Mouse (Mus musculus) liver, embryonic 14 days (tissue): ENCODE measurements around the gene Gm8906. TPM values are rescaled to one million over a fixed set of nuclear protein-coding genes. Genes with fewer than 3 reads are reported as not detected.

Experiments used
- polyA plus RNA-seq: library from polyadenylated mRNA; depleted of rRNA; stranded (reverse); fragments of >200 nt; gene quantifications from 2 replicates; pipeline ENCODE4 v1.2.3, GENCODE M21; 2012; rRNA removed

Gene Gm8906
- not detected in 2 replicates for polyA plus RNA-seq

DNA sequence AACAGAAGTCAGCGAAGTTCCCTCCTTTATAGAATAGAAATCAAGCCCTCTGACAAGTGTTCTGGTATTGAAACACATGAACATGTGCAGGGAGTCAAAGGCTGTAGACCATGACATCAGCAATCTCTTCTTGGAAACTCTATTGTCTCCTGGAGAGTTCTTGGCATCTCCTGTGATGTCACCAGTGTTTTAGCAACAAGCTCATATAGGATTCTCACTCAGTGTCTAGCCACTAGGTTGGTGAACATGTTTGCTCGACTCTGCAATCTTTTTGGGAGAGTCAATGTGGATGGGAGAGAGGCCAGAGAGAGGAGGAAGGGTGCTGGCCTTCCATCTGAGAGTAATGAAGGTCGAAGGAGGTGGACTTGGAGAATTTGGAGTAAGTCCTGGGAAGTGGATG is at the start of gene Gm8906:
TSS of gene Gm8906 (plus strand) at position 301 of the 400 bp plus-strand sequence.

Other genes with a start within 250 kb of the Gm8906 start
- gene Gm8890, start 246.7 kb upstream of the Gm8906 start, polyA plus RNA-seq = not detected in 2 replicates
- not detected in 2 replicates for gene Speer1, start 161.2 kb upstream of the Gm8906 start, polyA plus RNA-seq
- gene Gm8897, start 86.3 kb upstream of the Gm8906 start, polyA plus RNA-seq = not detected in 2 replicates
- not detected in 2 replicates for gene Gm6460, start 92.2 kb downstream of the Gm8906 start, polyA plus RNA-seq
- not detected in 2 replicates for gene Gm8922, start 179.3 kb downstream of the Gm8906 start, polyA plus RNA-seq